Mouse (Mus musculus): ENCODE data around the gene I0C0044D17Rik. TPM values are rescaled to one million over a fixed set of nuclear protein-coding genes. Genes with fewer than 3 reads are reported as not detected.

The I0C0044D17Rik gene
- polyA plus RNA-seq, 1 experiment from 2014 or later = not detected

- no peak overlapping the region for H3K4me3 ChIP-seq
- H3K4me2 ChIP-seq = no peak overlapping the region
- H3K27ac ChIP-seq (ENCODE audit: poor library complexity, severe bottlenecking) = no peak overlapping the region
- WGBS = 81% methylated on average over 5 of the region's 5 CpGs
- H3K4me1 ChIP-seq (replicated peaks) = peaks cover 17% of the 10 kb centered on the region
- H3K27me3 ChIP-seq (replicated peaks) = peaks cover 4% of the 10 kb centered on the region; the same call in 1 of the 2 replicates
- no peak overlapping the region for H3K9ac ChIP-seq
- ATAC-seq (ENCODE audit: insufficient number of reproducible peaks, low FRiP score) = no peak
- H3K9me3 ChIP-seq (replicated peaks) = no peaks in the 10 kb centered on the region
- no peaks in the 10 kb centered on the region for H3K36me3 ChIP-seq
These were observed 49.9 kb downstream of the I0C0044D17Rik start for GRCm38 (mm10) chr4:98773785-98774184.

Other genes with a start within 250 kb of the I0C0044D17Rik start
- 0.41 TPM in 1 of 2 replicates, not detected in the other for gene L1td1, start 97.1 kb downstream of the I0C0044D17Rik start, polyA plus RNA-seq (2016; fragmentation: Nextera tagmentation; extraction: Ambion mirVana)
- 0.42 and 0.49 TPM in 2 replicates for gene Kank4, start 6.3 kb downstream of the I0C0044D17Rik start, polyA plus RNA-seq (2016; fragmentation: Nextera tagmentation; extraction: Ambion mirVana)
- 56.0 and 65.6 TPM in 2 replicates for gene Usp1, start 100.0 kb upstream of the I0C0044D17Rik start, polyA plus RNA-seq (2016; fragmentation: Nextera tagmentation; extraction: Ambion mirVana)
- 0.85 and 1.1 TPM in 2 replicates for gene Angptl3, start 207.1 kb upstream of the I0C0044D17Rik start, polyA plus RNA-seq (2016; fragmentation: Nextera tagmentation; extraction: Ambion mirVana)

All from heart, embryonic 12.5 days (tissue).